Mouse (Mus musculus): ENCODE data around the gene Fam186a. TPM values are rescaled to one million over a fixed set of nuclear protein-coding genes. Genes with fewer than 3 reads are reported as not detected.
"Not testable (repeated sequence)": the region's sequence is repeated elsewhere in the genome, so short reads cannot be mapped to it uniquely, and the experiment has no call there.

Fam186a gene
- total RNA-seq, 2 experiments from 2014 or later, result 0.08 TPM; not detected in 1

DNA sequence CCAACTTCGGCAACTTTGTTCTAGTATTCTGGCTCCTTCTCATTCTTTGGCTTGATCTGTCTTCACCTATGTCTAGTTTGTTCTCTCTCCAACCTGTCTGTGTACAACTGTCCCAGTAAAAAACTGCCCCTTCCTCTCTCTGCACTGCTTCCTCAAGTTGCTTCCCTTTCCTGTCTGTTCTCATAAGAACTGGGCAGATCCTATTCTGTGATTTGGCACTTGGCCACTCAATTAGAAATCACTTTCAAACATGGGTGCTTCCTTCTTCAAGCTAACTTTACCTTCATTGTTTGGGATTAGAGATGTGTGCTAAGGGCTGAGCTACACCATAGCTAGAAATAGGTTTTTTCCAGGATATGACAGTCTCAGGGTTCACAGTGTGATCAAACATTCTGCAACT is 3.7 kb upstream of the Fam186a start:
- Histone ChIP-seq H3K27ac (peak overlapping the region; percentile 1; the same call in 1 of the 2 replicates), H3K4me3 (no peak overlapping the region)
- DNase-seq (ENCODE audit: low spot score in 2 of 2), result no peak
- TF ChIP-seq CTCF (conservative IDR thresholded peaks at IDR 0.05), result no peak

DNA sequence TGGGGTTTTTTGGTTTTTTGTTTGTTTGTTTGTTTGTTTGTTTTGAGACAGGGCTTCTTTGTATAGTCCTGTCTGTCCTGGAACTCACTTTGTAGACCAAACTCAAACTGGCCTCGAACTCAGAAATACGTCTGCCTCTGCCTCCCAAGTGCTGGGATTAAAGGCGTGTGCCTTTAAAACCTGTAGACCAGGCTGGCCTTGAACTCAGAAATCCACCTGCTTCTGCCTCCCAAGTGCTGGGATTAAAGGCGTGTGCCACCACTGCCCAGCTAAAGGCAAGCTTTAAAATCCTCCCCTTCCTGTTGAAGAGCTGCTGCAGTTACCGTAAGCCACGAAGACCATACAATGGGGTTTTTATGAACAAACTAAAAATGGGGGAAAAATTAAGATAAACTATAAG is 2.9 kb upstream of the Fam186a start, which contains the start of gene Larp4:
TSS of gene Larp4 (plus strand) at position 301 of the 400 bp plus-strand sequence.
- H3K27ac ChIP-seq, result peak within 1 kb of the TSS; percentile 1; the same call in 1 of the 2 replicates
- H3K4me3 ChIP-seq; DNase-seq (ENCODE audit: low spot score in 2 of 2): not testable (repeated sequence)

DNA sequence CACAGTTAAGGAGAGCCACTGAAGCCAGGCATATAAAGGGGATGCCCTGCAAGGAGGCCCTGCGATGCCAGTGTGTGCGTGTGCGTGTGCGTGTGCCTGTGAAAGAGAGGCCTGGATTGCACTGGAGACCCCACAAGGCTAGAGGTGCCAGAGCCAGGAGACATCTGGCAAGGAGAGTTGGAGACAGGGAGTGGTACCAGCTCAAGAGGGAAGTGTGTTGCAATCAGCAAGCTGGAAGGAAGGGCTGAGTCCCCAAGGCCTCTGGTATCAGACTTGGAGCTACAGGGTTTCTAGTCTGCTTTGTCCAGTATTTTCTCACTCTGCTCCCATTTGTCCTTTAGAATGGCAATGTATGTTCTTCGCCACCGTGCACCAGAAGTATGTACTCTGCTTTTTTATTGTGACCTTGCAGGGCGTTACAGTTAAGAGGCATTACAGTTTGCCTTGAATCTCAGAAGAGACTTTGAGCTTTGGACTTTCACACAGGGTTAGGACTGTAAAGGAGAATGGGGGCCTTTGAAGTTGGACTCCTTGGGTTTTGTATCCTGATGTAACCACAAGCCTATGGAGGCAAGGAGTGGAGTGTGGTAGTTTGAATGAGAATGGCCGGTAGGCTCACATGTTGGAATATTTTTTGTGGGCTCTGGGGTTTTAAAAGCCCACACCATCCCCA is 1.6 kb downstream of the Fam186a start:
- DNase-seq (ENCODE audit: low spot score in 2 of 2), result no peak
- H3K27ac ChIP-seq, result no peak overlapping the region
- no peak for TF ChIP-seq CTCF (conservative IDR thresholded peaks at IDR 0.05)
- H3K4me3 ChIP-seq, result no peak overlapping the region

DNA sequence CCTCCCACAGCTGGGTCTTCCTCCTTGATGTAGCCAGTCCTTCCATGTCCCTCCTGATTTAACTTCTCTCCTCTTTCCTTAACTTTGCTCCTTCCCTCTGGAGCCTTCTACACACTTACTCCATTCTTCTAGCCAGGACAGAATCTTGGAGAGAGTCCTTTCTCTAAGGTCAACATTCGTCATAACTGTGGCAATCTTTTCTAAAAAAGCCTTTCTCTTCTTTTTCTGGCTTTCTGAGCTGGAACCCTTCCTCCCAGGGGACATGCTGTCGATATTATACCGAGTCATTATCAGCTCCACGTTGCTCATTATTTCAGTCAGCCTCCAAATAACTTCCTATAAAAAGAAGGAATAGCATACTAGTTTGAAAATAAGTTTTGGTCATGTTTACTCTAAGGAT is 11.5 kb downstream of the Fam186a start:
- DNase-seq (ENCODE audit: low spot score in 2 of 2), result no peak
- Histone ChIP-seq H3K27ac (no peak overlapping the region), H3K4me3 (no peak overlapping the region)
- TF ChIP-seq CTCF (conservative IDR thresholded peaks at IDR 0.05), result no peak

DNA sequence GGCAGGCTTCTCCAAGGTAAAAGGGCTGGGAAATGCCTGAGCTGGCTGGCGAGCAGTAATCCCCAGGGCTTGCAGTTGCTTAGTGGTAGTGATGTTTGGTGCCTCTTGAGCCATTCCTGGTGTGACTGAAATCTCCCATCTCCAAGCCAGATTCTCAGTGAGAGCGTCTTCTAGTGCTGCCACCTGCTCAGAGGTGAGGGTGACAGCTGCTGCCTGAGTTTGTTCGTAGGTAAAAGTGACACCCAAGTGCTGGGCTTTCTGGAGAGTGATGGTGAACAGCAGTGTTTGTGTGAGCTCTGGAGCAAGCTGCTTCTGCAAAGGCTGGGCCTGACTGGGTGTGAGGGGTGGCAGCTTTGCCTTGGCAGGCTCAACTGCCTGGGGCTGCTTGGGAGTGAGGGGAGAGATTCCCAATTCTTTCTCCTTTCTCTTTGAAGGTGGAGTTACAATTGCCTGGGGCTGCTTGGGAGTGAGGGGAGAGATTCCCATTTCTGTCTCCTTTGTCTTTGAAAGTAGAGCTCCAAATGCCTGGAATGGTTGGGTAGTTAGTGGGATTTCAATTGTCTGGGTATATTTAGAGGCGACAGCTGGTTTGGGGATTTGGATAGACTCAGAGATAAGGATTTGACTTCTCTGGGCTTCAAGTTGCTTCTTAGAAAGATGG is 25.8 kb downstream of the Fam186a start:
- no peak overlapping the region for H3K27ac ChIP-seq
- no peak overlapping the region for H3K4me3 ChIP-seq
- TF ChIP-seq CTCF (conservative IDR thresholded peaks at IDR 0.05), result no peak
- no peak for DNase-seq (ENCODE audit: low spot score in 2 of 2)

DNA sequence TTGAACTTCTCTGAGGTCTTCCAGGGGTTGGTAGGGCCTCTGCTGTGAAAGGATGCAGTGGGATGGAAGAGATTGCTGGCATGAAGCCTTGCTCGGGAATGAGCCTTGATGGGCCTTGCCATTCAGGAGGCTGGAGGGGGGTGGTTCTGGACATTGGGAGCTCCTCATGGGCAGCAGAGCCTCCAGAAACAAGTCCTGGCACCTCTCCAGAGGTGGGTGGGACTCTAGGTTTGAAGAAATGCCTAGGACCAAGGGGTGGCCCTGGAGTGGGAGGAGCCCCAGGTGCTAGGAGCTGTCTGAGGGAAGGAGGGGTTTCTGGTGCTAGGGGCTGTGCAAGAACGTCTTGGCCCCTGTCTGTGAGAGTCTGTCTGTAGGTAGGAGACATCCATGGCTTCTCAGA is 26.4 kb downstream of the Fam186a start:
- no peak for DNase-seq (ENCODE audit: low spot score in 2 of 2)
- no peak for TF ChIP-seq CTCF (conservative IDR thresholded peaks at IDR 0.05)
- no peak overlapping the region for H3K4me3 ChIP-seq
- H3K27ac ChIP-seq, result no peak overlapping the region

DNA sequence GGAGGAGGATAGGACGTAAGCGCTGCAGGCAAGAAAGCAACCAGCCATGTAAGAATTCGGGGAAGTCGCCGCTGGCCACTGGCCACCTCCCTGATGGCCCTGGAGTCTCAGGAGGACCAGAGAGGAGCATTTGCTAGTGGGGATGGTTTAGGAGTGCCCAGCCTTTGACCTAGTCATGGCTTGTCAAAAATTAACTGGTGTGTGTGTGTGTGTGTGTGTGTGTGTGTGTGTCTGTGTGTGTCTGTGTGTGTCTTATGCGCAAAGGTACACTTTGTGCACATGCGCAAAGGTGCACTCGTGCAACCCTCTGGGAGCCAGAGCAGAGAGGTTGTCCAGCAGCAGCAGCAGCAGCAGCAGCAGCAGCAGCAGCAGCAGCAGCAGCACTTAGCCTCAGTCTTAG is 29.0 kb downstream of the Fam186a start:
- no peak for DNase-seq (ENCODE audit: low spot score in 2 of 2)
- TF ChIP-seq CTCF (conservative IDR thresholded peaks at IDR 0.05), result no peak
- no peak overlapping the region for H3K27ac ChIP-seq
- no peak overlapping the region for H3K4me3 ChIP-seq

DNA sequence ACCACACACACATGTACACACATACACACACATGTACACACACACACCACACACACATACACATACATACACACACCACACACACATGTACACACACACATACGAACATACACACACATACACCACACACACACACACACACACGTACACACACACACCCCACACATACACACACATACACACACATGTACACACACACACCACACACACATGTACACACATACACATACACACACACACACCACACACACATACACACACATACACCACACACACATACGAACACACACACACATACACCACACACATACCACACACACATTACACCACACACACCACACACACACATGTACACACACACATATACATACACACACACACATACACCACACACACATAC is 30.2 kb downstream of the Fam186a start:
- no peak for TF ChIP-seq CTCF (conservative IDR thresholded peaks at IDR 0.05)
- H3K27ac ChIP-seq, result no peak overlapping the region
- DNase-seq (ENCODE audit: low spot score in 2 of 2), result no peak
- no peak overlapping the region for H3K4me3 ChIP-seq

DNA sequence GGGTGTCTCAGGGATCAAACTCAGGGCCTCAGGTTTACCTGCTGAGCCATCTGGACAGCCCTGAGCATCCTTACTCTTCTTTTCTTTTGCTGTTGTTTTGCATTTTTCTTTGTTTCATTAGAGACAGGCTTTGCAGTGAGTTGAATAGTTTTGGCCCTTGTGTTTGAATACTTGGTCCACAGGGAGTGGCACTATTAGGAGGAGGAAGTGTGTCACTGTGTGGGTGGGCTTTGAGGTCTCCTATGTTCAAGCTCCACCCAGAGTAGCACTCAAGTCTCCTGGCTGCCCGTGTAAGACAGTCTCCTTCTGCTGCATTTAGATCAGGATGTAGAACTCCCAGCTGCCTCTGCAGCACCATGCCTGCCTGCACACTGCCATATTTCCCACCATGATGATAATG is 32.4 kb downstream of the Fam186a start:
- no peak for DNase-seq (ENCODE audit: low spot score in 2 of 2)

DNA sequence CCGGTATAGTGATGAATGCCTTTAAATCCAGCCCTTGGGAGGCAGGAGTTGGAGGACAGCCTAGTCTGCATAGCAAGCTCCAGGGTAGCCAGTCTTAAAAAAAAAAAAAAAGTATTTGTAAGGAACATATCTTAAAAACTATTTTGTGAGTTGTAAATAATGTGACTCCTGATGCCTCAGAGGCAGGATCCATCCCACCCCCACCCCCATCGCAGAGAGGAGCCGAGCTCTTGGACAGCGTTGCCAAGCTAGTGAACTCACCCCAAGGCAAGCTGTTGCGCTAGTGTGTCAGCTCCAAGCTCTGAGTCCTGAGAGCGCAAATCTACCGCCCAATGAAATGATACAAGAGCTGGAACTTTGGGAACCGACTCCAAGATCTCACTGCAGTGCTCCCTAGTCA is 35.6 kb downstream of the Fam186a start:
- no peak overlapping the region for H3K27ac ChIP-seq
- no peak for TF ChIP-seq CTCF (conservative IDR thresholded peaks at IDR 0.05)
- H3K4me3 ChIP-seq, result no peak overlapping the region
- no peak for DNase-seq (ENCODE audit: low spot score in 2 of 2)

More for the DNA sequence above, 32.4 kb downstream of the Fam186a start:
- Histone ChIP-seq H3K4me3 (no peak overlapping the region), H3K27ac (no peak overlapping the region)
- TF ChIP-seq CTCF (conservative IDR thresholded peaks at IDR 0.05), result no peak

DNA sequence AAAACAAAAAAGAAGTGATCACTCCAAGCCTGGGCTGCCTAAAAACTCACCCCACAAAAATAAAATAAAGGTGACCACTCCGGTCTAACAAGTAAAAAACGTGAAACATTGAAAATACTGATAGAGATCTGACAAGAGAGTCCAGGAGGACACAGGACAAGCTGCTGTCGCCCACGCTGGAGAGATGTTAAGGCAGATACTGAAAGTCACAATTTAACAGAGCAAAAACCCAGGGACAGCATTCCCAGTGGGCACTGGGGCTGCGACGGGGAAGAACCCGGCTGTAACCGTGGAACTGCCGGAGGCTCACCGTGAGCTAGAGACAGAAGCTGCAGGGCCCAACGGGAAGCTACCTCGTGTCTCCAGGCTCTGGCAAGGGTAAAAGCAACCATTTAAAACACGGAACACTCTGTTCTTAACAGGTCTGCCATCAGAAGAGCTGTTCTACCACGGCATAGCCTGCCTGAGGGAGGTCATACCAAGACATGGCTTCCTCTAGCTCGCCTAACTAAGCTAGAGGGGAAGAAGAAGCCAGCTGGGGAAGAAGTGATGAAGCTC is 47.2 kb downstream of the Fam186a start:
- TF ChIP-seq CTCF (conservative IDR thresholded peaks at IDR 0.05), result no peak
- Histone ChIP-seq H3K27ac (no peak overlapping the region), H3K4me3 (no peak overlapping the region)
- DNase-seq (ENCODE audit: low spot score in 2 of 2), result no peak

DNA sequence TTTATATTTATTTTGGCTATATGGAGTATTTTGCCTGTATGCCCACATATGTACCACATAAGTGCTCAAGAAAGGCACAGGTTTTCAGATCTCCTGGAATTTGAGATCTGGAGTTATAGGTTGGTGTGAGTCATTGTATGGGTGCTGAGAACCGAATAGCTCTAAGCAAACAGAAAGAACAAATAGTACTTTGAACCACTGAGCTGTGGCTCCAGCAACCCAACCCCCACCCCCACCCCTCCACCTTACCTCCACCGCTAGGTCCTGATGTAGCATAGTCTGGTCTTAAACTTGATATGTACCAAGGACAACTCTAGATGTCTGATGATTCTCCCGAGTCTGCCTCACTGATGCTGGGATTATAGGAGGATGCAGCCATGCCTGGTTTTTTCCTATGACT is 49.6 kb downstream of the Fam186a start:
- Histone ChIP-seq H3K4me3 (no peak overlapping the region), H3K27ac (no peak overlapping the region)
- no peak for TF ChIP-seq CTCF (conservative IDR thresholded peaks at IDR 0.05)
- DNase-seq (ENCODE audit: low spot score in 2 of 2), result no peak

DNA sequence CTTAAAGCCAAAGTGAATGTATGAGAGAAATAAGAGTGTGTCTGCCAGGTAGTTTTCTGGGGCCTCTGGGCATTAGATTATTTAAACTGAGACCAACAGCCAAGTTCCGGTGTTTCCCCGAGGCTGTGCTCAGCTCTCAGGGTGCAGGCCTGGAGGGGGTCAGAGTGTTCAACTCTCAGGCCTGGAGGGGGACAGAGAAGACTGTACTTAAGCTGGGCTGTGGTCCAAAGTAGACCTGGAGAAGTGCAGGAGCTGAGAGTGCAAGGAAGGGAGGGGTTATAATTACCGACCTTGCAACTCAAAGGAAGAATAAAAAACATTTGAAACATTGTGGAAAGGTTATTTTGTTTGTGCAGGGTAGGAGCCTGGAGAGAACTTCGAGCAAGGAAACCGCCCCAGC is 52.2 kb downstream of the Fam186a start:
- TF ChIP-seq CTCF (conservative IDR thresholded peaks at IDR 0.05), result no peak
- Histone ChIP-seq H3K4me3 (no peak overlapping the region), H3K27ac (no peak overlapping the region)
- no peak for DNase-seq (ENCODE audit: low spot score in 2 of 2)

DNA sequence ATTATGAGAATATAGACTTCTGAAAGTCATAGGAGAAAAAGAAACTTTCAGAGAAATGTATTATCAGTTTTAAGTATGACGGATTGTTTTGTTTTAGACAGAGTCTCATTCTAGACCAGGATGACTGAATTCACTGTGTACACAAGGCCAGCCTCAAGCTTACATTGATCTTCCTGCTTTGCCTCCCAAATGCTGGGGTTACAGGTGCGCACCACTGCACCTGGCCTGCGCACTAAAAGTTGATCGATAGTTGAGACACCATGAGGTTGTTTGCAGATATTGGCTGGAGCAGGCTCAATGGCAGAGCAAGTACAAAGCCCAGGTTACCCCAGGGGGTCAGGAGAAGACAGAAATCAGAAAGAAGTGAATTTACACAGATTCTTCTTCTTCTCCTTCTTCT is 55.1 kb downstream of the Fam186a start:
- no peak overlapping the region for H3K4me3 ChIP-seq
- no peak for DNase-seq (ENCODE audit: low spot score in 2 of 2)
- no peak overlapping the region for H3K27ac ChIP-seq
- no peak for TF ChIP-seq CTCF (conservative IDR thresholded peaks at IDR 0.05)

Measured in layer of hippocampus, adult 2 months (tissue).